Mouse (Mus musculus) embryonic fibroblast, embryonic 13.5 days (primary cell): Measurements from ENCODE around the gene Grap.

Experiments used
- CTCF ChIP-seq: IDR thresholded peaks from 2 replicates; pipeline ENCODE4 v1.5.1; 2011; ENCODE audit warnings: mild to moderate bottlenecking, control low read depth, low read length, moderate library complexity, borderline replicate concordance; ENCODE audit not compliant: insufficient read depth
- POLR2A ChIP-seq: IDR thresholded peaks from 2 replicates; pipeline ENCODE4 v1.6.1; 2011; ENCODE audit warnings: low read depth, mild to moderate bottlenecking, control low read depth, low read length, moderate library complexity

DNA sequence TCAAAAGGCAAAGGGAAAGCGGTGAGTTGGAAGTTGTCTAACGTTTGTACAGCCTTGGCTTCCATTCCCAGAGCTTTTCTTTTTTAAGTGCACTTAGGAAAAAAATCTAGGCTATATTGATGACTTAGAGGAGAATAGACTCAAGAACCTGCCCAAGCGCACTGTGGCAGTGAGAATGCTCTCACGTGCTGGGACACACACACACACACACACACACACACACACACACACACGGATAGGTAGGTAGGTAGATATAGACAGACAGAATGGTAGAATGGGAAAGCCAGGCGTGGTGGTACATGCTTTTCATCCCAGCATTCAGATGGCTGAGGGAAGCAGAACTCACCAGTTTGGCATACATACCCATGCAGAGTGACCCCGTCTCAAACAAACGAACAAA, 32.3 kb upstream of the Grap start:
- no peak for TF ChIP-seq POLR2A
- TF ChIP-seq CTCF, result no peak
